Mouse (Mus musculus) large intestine, adult 2 months (tissue): ENCODE results near the gene Ephx4. TPM values are rescaled to one million over a fixed set of nuclear protein-coding genes. Genes with fewer than 3 reads are reported as not detected.
"Not testable (repeated sequence)": the region's sequence is repeated elsewhere in the genome, so short reads cannot be mapped to it uniquely, and the experiment has no call there.

Experiments
- DNase-seq: peaks from one replicate; pipeline ENCODE4 v3.0.0-alpha.2; 2012; ENCODE audit warnings: low read depth, low spot score
- WGBS: fragments of 180-500 bp; shearing (Covaris S2); methylation state at CpG from one replicate; pipeline ENCODE4 v1.1.7; 2018; 5-methylcytosine and 5-hydroxymethylcytosine counted together
- polyA plus RNA-seq: library from polyadenylated mRNA; depleted of rRNA; stranded (reverse); fragments of >200 nt; gene quantifications from 2 replicates; pipeline ENCODE4 v1.2.3, GENCODE M21; 2012; rRNA removed

The Ephx4 gene
- 0.19 and 0.71 TPM in 2 replicates for polyA plus RNA-seq

DNA sequence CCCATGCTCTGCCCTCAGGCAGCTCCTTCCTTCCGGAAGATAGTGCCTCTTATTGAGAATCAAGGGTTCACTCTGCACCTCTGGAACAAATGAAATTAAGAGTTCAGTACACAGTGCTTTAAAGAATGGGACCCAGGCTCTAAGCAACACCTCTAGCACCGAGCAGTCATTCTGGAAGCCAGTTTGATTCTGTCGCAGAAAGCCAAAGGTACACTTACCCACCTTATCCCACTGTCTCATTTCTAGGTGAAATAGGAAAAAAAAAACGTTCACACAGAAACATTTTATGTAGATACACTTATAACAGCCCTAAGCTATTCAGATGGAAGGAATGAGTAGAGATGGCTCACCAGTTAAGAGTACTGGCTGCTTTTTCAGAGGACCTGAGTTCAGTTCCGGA lies at the start of gene Ephx4:
Ephx4 (plus strand) TSS at position 301 of the 400 bp plus-strand sequence.
- WGBS, result 32% methylated on average over 5 of the region's 5 CpGs
- no peak for DNase-seq

- no peak for DNase-seq
- WGBS, result 73% methylated on average over 3 of the region's 3 CpGs
These were observed 48.6 kb upstream of the Ephx4 start for GRCm38 (mm10) chr5:107353981-107354380.

- DNase-seq, result no peak
- WGBS, result 22% methylated on average over 1 of the region's 1 CpGs
These were observed 46.7 kb upstream of the Ephx4 start for GRCm38 (mm10) chr5:107355801-107356200.

DNA sequence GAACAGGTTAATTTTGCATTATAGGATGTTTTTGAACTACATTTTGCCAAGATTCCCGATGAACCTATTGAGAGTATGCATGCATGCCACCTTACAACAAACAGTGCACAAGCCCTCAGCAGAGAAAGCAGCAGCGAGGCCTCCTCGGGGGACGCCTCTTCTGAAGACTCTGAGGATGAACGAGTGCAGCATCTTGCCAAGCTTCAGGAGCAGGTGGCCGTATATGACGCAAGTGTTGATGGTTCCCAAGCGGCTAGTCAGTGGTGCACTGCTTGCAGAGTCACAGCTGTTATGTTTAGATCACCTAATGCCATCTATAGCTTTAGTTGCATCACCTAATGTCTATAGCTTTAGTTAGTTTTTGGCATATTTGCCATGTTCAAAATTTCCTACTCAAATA lies 44.8 kb upstream of the Ephx4 start:
- WGBS, result 80% methylated on average over 8 of the region's 8 CpGs
- DNase-seq, result no peak

GRCm38 (mm10) chr5:107359395-107360053 lies 43.0 kb upstream of the Ephx4 start:
- WGBS, result under 1% methylated on average over 40 of the region's 40 CpGs
- DNase-seq, result peak; percentile 68

DNA sequence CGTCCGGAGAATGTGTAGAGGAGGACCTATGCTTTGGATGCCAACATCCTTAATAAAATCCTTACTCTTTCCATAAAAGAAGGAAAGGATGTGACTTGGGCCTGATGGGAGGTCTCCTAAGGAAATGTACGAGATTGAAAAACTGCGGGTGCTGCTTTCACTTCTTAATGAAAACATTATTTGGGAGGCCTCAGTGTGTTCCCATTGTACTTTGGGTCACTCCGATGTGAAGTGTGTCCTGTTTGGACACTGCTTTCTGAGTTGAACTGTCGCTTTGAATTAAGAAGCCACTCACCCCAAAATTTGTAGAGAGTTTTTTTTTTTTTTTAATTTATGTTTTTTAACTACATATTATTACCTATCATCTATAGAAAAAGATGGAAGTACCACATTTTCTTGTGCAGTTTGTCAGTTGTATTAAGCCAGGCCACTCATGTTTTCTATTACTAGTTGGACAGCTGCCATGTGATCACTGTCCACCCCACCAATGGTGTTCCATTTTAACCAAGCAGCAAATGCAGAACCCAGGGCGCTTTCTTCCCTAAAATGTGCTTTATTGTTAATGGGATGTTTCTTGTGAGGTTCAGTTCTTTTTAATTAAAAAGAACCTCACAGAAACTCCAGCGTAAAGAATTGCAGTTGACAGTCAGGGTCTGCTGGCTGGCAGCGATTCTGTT lies 42.3 kb upstream of the Ephx4 start:
- WGBS, result 31% methylated on average over 9 of the region's 9 CpGs
- DNase-seq, result no peak

DNA sequence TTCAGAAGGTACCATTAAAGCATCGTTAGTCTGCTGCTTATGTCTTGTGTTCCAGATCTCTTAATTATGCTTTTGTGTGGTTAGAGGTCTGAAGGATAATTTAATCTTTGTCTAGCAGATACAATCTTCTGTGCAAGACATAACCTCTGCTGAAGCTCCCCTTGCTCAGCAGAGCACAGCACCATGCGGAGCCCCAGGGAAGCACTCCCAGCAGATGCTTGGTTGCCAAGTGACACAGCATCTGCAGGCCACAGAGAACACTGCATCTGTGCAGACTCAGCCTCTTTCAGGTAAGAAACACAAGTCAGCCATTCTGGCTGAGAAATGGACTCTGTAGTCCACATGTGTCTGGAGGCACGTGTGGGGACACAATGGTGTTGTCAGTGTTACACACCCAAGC lies 32.5 kb upstream of the Ephx4 start:
- WGBS, result 73% methylated on average over 3 of the region's 3 CpGs
- DNase-seq, result no peak

DNA sequence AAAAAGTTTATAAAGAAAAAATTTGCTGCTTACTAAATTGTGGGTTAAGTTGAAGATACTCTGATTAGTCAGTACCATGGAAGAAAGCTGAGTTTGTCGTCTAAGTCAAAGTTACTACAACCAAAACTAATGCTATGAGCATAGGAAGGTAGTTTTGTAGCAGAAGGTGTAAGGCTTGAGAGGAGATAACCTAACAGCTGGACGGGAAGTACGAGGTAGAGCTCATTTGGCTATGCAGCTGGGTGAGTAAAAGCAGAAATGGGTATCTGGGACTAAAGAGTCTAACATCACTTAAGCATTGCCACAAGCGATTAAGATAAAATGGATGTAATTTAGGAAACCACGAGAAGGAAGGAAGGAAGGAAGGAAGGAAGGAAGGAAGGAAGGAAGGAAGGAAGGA lies 31.2 kb upstream of the Ephx4 start:
- 93% methylated on average over 5 of the region's 5 CpGs for WGBS
- no peak for DNase-seq

- no peak for DNase-seq
- WGBS, result 85% methylated on average over 4 of the region's 4 CpGs
These were observed 29.3 kb upstream of the Ephx4 start for GRCm38 (mm10) chr5:107373256-107373655.

- DNase-seq, result not testable (repeated sequence)
These were observed 16.1 kb upstream of the Ephx4 start for GRCm38 (mm10) chr5:107386448-107386847.

DNA sequence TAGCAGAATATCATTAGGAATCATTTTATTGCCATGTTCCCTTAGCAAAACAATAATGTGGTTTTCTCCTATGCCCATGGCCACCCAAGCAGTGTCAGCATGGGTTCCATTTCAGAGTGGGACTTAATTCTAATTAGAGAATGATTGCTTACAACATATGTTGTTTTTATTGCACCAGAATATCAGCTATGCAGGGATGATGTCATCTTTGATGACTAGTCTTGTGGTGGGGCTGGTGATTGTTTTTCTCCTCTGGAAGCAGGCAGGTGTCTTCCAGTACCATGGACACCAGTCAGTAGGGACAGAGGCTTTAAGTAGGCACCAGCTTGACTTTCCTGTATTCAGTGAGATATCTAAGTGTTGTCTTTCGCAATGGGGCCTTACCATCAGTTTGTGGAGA lies 14.7 kb upstream of the Ephx4 start:
- 93% methylated on average over 1 of the region's 1 CpGs for WGBS
- DNase-seq, result no peak

DNA sequence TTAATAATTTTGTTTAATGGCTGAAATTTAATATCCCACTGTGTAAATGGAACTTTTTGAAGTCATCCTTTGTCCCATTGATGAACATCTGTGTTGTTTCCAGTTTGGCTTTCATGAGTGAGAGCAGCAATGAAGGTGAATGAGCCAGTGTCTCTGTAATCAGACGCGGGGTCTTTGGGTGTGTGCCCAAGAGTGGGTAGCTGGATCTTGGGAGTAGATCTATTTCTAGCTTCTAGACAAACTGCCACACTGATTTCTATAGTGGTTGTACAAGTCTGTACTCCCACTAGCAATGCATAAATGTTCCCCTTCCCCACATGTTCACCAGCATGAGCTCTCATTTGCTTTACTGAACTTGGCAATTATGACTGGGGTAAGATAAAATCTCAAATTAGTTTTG lies 13.2 kb upstream of the Ephx4 start:
- no peak for DNase-seq
- WGBS, result 92% methylated on average over 2 of the region's 2 CpGs

GRCm38 (mm10) chr5:107394437-107394836 lies 8.1 kb upstream of the Ephx4 start:
- WGBS, result 77% methylated on average over 2 of the region's 2 CpGs
- no peak for DNase-seq

- WGBS, result 1% methylated on average over 80 of the region's 80 CpGs
- DNase-seq, result no peak
These were observed 743 bp downstream of the Ephx4 start for GRCm38 (mm10) chr5:107403011-107403946.

DNA sequence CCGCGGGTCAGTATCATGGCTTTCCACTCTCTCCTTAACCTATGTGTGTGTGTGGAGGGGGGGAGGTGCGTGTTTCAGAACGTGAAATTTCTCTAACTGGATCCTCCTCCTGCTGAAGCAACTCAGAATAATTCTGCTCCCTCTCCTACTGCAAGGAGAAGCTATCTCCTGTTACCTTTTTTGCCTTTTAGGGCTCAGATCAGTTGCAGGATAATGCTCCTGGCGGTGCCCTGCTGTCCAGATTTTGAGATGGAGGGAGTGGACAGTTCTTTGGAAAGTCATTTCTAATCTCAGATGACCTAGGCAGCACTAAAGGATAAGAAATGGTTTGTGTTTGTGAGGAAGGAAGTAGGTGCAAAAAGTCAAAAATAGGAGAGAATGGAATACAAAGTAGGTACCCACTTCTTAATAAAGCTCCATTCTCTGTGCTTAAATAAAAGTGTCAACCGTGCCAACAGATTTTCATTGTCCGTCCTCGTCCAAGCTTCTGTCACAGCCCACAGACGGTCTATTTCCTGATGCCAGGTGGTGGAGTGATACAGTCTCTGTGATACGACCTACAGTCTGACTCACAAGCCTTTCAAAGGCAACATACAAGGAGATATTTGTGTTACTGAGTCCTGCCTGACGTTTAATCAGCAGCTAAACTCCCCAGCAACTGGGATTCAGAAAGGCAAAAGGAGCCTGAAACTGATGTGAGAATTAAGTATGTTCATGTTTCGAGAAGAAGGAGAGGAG lies 1.6 kb downstream of the Ephx4 start:
- WGBS, result 20% methylated on average over 12 of the region's 12 CpGs
- no peak for DNase-seq

DNA sequence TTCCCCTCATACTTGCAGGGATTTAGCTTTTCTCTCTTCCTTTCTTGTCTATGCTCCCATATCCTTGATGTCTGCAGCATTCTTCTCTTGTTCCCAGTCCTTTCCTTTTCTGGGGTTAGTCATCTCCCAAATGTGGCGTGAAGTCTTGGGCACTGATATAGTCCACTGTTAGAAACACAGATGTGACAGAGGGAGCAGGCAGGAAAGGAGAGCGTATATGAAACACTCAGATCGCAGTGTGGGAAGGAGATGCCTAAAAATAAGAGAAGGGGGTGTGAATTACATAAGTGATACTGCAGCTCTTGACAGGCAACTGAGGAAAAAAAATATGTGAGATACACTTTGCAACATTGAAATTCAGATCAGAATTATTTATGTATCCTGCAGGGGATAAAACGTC lies 2.8 kb downstream of the Ephx4 start:
- no peak for DNase-seq
- 93% methylated on average over 4 of the region's 4 CpGs for WGBS

GRCm38 (mm10) chr5:107410305-107410704 lies 7.8 kb downstream of the Ephx4 start:
- 90% methylated on average over 1 of the region's 1 CpGs for WGBS

DNA sequence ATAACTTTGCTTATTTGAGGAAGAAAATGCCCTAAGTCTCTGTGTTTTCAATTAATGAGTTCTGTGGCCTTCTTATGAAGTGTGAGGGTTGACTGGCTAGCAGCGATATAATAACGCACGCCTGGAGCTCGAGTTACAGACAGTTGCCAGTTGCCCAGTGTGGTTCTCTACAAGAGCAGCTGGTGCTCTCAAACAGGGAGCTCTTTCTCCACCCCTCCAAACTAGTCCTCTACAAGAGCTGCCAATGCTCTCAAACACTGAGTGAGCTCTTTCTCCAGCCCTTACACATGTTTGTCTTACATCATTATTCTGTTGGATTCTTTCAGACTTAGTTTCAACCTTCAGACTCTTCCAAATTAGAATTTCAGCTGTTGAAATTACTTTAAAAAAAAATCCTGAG lies 8.8 kb downstream of the Ephx4 start:
- DNase-seq, result no peak
- 62% methylated on average over 4 of the region's 4 CpGs for WGBS

More at GRCm38 (mm10) chr5:107410305-107410704, 7.8 kb downstream of the Ephx4 start:
- DNase-seq, result no peak

- DNase-seq, result no peak
- WGBS, result 85% methylated on average over 2 of the region's 2 CpGs
These were observed 9.7 kb downstream of the Ephx4 start for GRCm38 (mm10) chr5:107412285-107412684.

- DNase-seq, result no peak
- WGBS, result 87% methylated on average over 2 of the region's 2 CpGs
These were observed 12.6 kb downstream of the Ephx4 start for GRCm38 (mm10) chr5:107415098-107415497.
